Comparison of ENCODE assay signal across 8 mouse cellular contexts in the genomic region with DNA sequence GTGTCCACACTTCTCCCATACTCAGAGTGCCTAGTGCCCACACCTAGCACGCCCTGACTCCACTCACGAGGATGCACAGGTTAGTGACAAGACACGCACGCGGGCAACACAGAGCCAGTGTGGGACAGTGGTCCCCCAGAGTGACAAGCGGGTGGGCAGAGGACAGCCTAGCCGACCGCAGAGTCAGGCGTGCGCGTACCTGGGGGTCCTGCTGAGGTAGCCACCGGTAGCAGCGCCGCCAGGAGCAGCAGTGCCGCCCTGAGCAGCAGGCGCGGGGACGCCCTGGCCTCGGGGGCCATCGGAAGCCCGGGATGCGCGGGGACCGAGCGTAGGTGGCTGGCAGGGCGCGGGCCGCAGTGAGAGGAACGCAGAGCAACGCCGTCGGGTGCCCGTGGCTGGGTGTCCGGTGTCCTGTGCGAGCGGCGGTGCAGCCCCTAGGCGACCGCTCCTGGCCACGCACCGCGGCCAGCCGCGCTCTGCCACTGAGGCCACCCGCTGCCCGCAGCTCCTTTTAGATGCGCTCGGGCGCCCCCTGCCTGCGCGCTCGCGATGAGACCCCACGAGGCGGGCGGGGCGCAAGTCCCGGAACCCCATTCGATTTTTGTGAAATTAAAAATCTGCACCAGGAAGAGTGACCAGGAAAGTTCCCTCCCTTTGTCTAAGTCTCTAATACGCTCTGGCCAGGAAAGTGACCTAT. TPM values are rescaled to one million over a fixed set of nuclear protein-coding genes. Genes with fewer than 3 reads are reported as not detected.
A peak's percentile ranks its signal among the peaks of the same experiment; 100 is the strongest.
DNase-seq lines count a peak whose midpoint lies in the region; ATAC-seq and TF ChIP-seq lines count a peak whose summit lies in the region.

A gene (minus strand): TSS at position 484 of the 697 bp plus-strand sequence.

- H3K4me1 ChIP-seq in forebrain, embryonic 11.5 days (replicated peaks; ENCODE audit: control insufficient read depth, insufficient read depth, low read length) = 0 out of 2 replicates have a peak, but pooled peaks cover 2% of the 10 kb centered on the region
- H3K4me1 ChIP-seq in heart, embryonic 15.5 days (replicated peaks) = peaks cover 23% of the 10 kb centered on the region
- H3K4me1 ChIP-seq in lung, adult 2 months (ENCODE audit: control insufficient read depth, insufficient read depth, low read length) = no peaks in the 10 kb centered on the region; the same call in 1 of the 2 replicates
- peaks cover 10% of the 10 kb centered on the region for H3K4me1 ChIP-seq in olfactory bulb, adult 2 months (ENCODE audit: control insufficient read depth, insufficient read depth, low read length)

- no peak within 1 kb of the TSS for H3K27ac ChIP-seq in forebrain, embryonic 11.5 days (ENCODE audit: low read depth, low read length)
- no peak within 1 kb of the TSS for H3K27ac ChIP-seq in heart, embryonic 15.5 days
- H3K27ac ChIP-seq in olfactory bulb, adult 2 months (ENCODE audit: insufficient read depth, low read depth, low read length) = no peak within 1 kb of the TSS

- peak; percentile 55; the same call in 1 of the 2 replicates for ATAC-seq in forebrain, embryonic 11.5 days (replicated peaks; ENCODE audit: low FRiP score)
- ATAC-seq in heart, embryonic 15.5 days (replicated peaks; ENCODE audit: insufficient number of reproducible peaks, insufficient read depth, low FRiP score, low read depth) = peak; percentile 53; the same call in 1 of the 2 replicates

- H3K4me2 ChIP-seq in forebrain, embryonic 11.5 days (ENCODE audit: low read depth, low read length, severe bottlenecking) = peak within 1 kb of the TSS; percentile 76
- H3K4me2 ChIP-seq in heart, embryonic 15.5 days = peak within 1 kb of the TSS; percentile 97

- H3K4me3 ChIP-seq in forebrain, embryonic 11.5 days (ENCODE audit: low read depth, low read length) = peak within 1 kb of the TSS; percentile 35
- peak within 1 kb of the TSS; percentile 60 for H3K4me3 ChIP-seq in heart, embryonic 15.5 days
- peak within 1 kb of the TSS; percentile 44 for H3K4me3 ChIP-seq in lung, adult 2 months (replicated peaks; ENCODE audit: extremely low read depth, low read depth, low read length)
- H3K4me3 ChIP-seq in olfactory bulb, adult 2 months (ENCODE audit: insufficient read depth, low read depth, low read length) = peak within 1 kb of the TSS; percentile 59

- TF ChIP-seq POLR2A in lung, adult 2 months (IDR thresholded peaks at IDR 0.05; ENCODE audit: borderline replicate concordance, extremely low read depth, low read depth, low read length) = no peak
- TF ChIP-seq POLR2A in olfactory bulb, adult 2 months (IDR thresholded peaks at IDR 0.05; ENCODE audit: insufficient read depth, low read depth, low read length) = no peak

- no peaks in the 10 kb centered on the region for H3K9me3 ChIP-seq in forebrain, embryonic 11.5 days (ENCODE audit: control insufficient read depth, low read length)
- H3K9me3 ChIP-seq in heart, embryonic 15.5 days (replicated peaks) = no peaks in the 10 kb centered on the region

- peaks cover 19% of the 10 kb centered on the region for H3K27me3 ChIP-seq in forebrain, embryonic 11.5 days (ENCODE audit: control insufficient read depth, insufficient read depth, low read length)
- H3K27me3 ChIP-seq in heart, embryonic 15.5 days = peaks cover 62% of the 10 kb centered on the region

- H3K36me3 ChIP-seq in forebrain, embryonic 11.5 days (ENCODE audit: control insufficient read depth, insufficient read depth, low read length) = no peaks in the 10 kb centered on the region
- no peaks in the 10 kb centered on the region for H3K36me3 ChIP-seq in heart, embryonic 15.5 days

- under 1% methylated on average over 60 of the region's 60 CpGs for WGBS in forebrain, embryonic 11.5 days
- 2% methylated on average over 60 of the region's 60 CpGs for WGBS in heart, embryonic 15.5 days
- WGBS in lung, adult 2 months = 2% methylated on average over 60 of the region's 60 CpGs
- 2% methylated on average over 60 of the region's 60 CpGs for WGBS in olfactory bulb, adult 2 months

- TF ChIP-seq CTCF in lung, adult 2 months (IDR thresholded peaks at IDR 0.05; ENCODE audit: insufficient read depth, low read length) = 0 out of 2 replicates have a peak, but pooled peaks have one; percentile 10
- peak; percentile 68 for TF ChIP-seq CTCF in olfactory bulb, adult 2 months (IDR thresholded peaks at IDR 0.05; ENCODE audit: insufficient read depth, low read depth, low read length)

- H3K9ac ChIP-seq in forebrain, embryonic 11.5 days (ENCODE audit: low read length) = peak within 1 kb of the TSS; percentile 43
- peak within 1 kb of the TSS; percentile 58 for H3K9ac ChIP-seq in heart, embryonic 15.5 days

- DNase-seq in urinary bladder, adult 18-20 months (ENCODE audit: low spot score in 2 of 2) = peak; percentile 44 to 45
- DNase-seq in urinary bladder, postnatal 10 days (ENCODE audit: low spot score) = no peak
- peak; percentile 83 for DNase-seq in forebrain, embryonic 11.5 days (ENCODE audit: low spot score)
- DNase-seq in kidney, postnatal 36 days = peak; percentile 17 to 80
- peak; percentile 56 for DNase-seq in lung, adult 2 months
- peak; percentile 68 for DNase-seq in urinary bladder, postnatal 14 days (ENCODE audit: low spot score)

RNA-seq across cellular contexts. Expression of the gene that starts here (rescaled TPM):
- 1.0 and 1.1 TPM in 2 replicates for polyA plus RNA-seq in forebrain, embryonic 11.5 days (2014; fragmentation: Nextera tagmentation; extraction: Ambion mirVana)
- 28.2 and 39.9 TPM in 2 replicates for polyA plus RNA-seq in heart, embryonic 15.5 days (2015; fragmentation: Nextera tagmentation; extraction: Ambion mirVana)
- 16.5 and 17.0 TPM in 2 replicates for polyA plus RNA-seq in lung, adult 2 months (2012; rRNA removed)
- not detected in 2 replicates for polyA plus RNA-seq in olfactory bulb, adult 2 months (2012; ENCODE audit: insufficient read depth, insufficient read length, low replicate concordance, missing spikeins)
